Mouse (Mus musculus) erythroblast, embryonic 14.5 days (primary cell): ENCODE results near the gene Tprg.

Experiments
- GATA1 ChIP-seq: IDR thresholded peaks from 2 replicates; pipeline ENCODE4 v1.6.1; 2012; ENCODE audit warnings: low read length, inconsistent platforms, mixed read lengths
- TAL1 ChIP-seq: IDR thresholded peaks from 3 replicates; pipeline ENCODE4 v1.6.1; 2012; ENCODE audit warnings: low read length, inconsistent platforms, mixed read lengths

- TF ChIP-seq TAL1 (no peak), GATA1 (no peak)
These were observed 31.4 kb upstream of the Tprg start for GRCm38 (mm10) chr16:25255186-25255585.
